Mouse (Mus musculus): ENCODE data around the gene Exosc9.
"Not testable (repeated sequence)": the region's sequence is repeated elsewhere in the genome, so short reads cannot be mapped to it uniquely, and the experiment has no call there.

Exosc9 gene

DNA sequence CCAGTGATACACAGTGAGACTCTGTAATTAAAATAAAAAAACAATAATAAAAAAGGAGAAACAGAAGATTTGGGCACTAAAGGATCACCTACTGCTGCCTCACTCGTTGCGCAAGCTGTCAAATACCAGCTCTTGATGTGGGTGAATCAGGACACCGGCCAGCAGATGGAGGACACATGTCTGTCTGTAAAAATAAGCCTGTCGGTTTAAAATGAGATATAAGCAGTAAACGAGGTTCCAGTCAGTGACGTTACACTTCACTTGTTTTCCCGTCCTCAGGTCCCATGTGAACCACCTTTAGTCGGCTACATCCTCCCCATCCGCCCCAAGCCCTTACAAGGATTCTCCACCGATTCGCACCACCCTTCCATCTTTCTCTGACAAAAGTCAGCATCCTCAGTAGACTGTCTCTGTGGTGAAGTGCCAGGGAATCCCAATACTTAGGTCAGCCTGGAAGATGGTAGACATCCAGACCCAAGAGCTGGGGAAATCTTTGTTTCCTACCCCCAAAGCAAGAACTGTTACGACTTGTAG lies 488 bp upstream of the Exosc9 start:
- no peak for DNase-seq (ENCODE audit: low read depth in 1 of 2, low spot score in 2 of 2)

DNA sequence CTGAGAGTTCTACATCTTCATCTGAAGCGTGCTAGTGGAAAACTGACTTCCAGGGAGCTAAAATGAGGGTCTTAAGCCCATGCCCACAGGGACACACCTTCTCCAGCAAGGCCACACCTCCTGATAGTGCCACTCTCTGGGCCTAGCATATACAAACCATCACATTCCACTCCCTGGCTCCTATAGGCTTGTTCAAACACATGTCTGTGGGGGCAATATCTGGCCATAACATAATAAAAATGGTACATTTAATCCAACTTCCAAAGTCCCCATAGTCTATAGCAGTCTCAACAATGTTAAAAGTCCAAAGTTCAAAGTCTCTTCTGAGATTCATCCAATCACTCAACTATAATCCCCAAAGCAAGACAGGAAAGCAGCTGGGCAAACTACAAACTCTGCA lies 5.2 kb downstream of the Exosc9 start:
- DNase-seq (ENCODE audit: low read depth in 1 of 2, low spot score in 2 of 2), result no peak

DNA sequence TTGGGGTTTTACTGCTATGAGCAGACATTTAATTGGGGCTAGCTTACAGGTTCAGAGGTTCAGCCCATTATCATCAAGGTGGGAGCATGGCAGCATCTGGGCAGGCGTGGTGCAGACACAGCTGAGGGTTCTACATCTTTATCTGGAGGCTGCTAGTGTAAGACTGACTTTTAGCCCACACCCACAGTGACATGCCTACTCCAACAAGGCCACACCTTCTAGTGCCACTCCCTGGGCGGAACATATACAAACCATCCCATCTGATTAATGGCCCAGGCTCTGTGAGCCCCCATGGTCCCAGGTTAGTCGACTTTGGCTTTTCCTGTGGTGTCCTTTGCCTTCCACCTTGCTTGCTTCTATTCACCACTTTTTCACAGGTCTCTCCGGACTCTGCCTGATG lies 7.2 kb downstream of the Exosc9 start:
- DNase-seq (ENCODE audit: low read depth in 1 of 2, low spot score in 2 of 2), result no peak

DNA sequence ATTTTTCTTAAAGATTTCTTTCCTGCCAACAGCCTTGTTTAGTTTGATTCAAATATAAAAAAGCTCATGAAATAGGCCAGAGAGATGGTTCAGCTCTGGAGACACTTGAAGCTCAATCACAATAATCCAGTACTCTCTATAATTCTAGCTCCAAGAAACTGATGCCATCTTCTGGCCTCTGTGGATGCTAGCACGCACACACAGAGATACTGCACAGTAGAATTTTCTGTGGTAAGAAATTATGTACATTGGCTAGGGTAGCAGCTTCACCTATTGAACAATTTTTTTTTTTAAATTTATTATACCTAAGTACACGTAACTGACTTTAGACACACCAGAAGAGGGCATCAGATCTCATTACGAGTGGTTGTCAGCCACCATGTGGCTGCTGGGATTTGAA lies 11.3 kb downstream of the Exosc9 start:
- DNase-seq (ENCODE audit: low read depth in 1 of 2, low spot score in 2 of 2), result no peak

DNA sequence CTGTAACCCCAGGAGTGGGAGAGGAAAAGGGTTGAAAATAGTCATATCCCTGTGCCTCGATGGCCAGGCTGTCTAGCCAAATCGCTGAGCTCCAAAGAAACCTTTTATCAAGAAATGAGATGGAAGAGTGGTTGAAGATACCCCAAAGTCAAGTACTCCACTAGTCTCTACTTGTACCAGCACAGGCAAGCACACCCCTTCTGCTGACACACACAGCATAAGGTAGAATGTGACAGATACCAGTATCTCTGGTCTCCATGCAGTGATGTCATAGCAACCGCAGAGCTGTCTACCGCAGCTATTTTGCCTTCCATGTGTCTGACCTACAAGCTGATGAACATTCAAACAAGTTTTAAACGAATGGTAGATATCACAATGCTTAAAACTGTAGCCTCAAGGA lies 17.4 kb downstream of the Exosc9 start:
- no peak for DNase-seq (ENCODE audit: low read depth in 1 of 2, low spot score in 2 of 2)

DNA sequence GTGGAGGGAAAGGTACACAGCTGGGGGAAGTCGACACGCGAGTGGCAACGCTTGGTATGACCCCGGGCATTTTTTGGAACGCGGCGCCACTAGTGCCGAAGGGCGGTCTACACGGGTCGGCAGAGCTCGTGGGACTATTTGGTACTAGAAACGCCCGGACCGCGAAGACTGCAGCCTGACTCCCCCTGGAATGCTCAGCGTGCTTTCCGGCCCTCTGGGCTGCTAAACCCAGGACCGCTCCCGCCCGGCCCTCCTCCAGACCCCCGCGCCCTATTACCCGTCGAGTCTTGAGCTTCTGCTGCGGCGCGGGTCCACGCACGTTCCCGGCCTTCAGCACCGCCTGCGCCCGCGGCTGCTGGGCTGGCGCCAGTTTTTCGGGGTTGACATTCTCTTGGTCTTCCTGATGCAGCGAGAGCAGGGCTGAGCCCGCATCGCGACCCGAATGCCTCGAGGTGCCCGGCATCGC lies 19.0 kb downstream of the Exosc9 start:
- DNase-seq (ENCODE audit: low read depth in 1 of 2, low spot score in 2 of 2), result no peak

DNA sequence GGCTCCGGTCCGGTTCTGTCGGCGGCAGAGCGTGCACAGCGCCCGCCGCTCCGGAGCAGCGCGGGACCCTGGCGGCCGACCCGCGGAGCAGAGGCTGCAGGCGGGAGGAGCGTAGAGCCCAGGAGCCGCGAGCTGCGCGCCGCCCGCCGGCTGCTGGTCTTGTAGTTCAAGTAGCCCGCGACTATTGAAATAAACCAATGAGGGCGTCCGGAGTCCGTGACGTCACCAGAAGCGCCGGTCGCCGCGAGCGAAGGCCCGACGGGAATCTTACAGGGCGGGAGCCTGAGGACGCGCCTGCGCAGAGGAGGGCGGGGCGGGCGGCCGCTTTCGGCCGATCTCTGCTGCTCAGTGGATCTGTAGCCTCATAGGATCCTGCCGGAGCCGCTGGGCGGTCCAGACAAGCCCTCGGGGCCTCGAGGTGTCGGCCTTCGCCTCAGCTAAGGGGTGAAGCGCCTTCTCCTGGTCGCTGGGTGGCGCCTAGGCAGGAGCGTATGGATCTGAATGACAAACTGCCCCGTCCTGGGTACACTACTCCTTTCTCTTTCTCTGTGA lies 19.5 kb downstream of the Exosc9 start, which contains the start of gene Ccna2:
Gene Ccna2 (minus strand): TSS at position 324 of the 552 bp plus-strand sequence.
- peak; percentile 96 for DNase-seq (ENCODE audit: low read depth in 1 of 2, low spot score in 2 of 2)

DNA sequence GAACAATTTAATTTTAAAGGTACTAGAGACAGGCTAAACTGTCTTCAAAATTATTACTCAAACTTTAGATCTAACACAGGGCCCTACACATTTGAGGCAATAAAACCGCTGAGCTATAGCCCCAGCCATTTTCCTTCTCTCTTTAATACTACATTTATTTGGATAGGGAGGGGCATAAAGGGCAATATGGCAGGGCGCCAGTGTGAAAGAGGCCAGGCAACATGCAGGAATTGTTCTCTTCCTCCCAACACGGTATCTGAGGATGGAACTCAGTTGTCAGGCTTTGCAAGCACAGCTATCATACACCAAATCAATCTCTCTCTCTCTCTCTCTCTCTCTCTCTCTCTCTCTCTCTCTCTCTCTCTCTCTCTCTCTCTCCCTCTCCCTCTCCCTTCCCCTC lies 46.4 kb downstream of the Exosc9 start:
- no peak for DNase-seq (ENCODE audit: low read depth in 1 of 2, low spot score in 2 of 2)

DNA sequence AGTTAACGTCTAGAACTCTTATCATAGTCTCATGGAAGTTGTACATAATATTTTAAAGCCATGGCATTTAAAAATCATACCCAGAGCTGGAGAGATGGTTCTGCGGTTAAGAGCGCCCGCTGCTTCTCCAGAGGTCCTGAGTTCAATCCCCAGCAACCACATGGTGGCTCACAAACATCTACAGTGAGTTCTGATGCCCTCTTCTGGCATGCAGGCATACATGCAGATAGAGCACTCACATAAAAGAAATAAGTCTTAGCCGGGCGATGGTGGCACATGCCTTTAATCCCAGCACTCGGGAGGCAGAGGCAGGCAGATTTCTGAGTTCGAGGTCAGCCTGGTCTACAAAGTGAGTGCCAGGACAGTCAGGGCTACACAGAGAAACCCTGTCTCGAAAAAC lies 47.4 kb downstream of the Exosc9 start:
- DNase-seq (ENCODE audit: low read depth in 1 of 2, low spot score in 2 of 2), result not testable (repeated sequence)

DNA sequence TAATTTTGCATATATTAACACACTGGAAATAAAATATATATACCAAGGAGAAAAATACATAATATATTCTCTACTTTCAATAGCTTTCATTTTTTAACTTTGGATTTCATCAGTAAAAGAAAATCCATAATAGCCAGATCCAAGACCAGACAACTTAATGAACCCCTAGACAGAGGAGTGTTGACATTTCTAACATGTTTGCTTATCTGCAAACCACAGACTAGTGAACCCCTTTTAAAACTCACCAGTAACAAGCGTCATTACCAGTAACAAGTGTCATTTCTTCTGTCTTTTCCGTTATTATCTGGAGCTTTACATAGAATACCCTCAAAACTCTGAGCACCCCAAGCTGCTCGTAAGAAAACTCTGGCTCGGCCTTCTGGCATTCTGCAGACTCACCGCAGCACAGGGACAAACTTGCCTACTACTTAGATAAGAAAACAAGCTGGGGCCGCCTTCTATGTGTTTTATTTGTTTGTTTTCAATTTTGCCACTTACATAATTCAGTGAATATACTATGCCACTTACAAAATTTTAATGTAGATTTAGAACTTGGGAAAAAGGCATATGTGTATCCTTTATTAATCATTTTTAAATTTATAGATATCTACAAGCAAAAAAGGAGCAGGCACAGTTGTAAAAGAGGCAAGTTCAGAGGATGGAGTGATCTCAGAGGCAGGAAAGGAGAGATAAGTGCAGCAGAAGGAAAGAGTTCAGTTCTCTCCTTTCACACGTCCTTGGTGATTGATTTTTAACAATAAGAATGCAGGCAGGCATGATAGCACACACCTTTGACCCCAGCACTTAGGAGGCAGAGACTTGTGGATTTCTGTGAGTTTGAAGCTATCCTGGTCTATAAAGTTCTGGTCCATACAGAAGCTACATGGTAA lies 53.7 kb downstream of the Exosc9 start:
- DNase-seq (ENCODE audit: low read depth in 1 of 2, low spot score in 2 of 2), result no peak

DNA sequence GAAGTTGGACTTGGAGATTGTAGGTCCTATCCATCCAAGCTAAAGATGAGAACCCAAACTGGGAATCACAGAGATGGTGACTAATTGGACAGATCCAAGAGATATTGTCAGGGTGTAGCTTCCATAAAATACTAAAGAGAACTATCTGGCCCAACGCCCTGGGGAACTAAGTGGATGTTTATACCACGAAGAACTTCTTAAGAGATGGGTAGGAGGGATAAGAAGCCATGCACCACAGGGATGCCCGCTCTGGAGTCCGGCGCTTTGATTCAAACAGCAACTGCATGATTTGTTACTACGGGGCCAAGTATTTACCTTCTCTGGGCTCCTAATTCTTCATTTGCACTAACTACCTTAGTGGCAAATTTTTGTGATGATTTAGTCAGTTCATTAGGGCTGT lies 60.3 kb downstream of the Exosc9 start:
- DNase-seq (ENCODE audit: low read depth in 1 of 2, low spot score in 2 of 2), result no peak

DNA sequence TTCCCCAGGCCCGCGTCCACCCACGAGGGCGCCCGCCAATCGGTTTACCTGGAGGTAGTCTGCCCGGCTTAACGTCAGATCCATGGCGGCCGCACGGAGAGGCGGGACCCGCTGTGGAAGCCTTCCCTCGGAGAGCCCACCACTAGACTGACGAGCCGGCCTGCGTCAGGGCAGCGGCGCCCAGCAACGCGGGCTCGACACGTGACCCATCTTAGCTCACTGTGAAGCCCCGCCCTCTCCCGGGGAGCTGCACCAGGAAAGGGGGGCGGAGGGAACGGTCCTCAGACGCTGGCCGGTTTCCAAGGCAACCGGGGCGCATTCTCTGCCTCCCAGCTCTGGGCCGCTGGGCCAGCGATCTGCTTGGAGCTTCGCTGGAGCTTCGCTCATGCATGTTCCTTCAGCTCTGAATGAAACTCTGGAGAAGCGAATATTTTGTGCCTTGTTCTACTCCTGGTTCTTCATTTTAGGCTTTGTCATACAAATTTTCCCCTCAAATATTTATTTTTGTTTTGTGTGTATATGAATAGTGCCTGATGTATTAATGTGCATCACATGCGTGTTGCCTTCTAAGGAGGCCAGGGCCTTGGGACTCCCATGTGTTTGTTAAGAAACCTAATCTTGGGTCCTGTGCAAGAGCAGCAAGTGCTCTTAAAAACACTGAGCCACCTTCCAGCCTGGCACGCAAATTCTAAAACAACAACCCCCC lies 60.9 kb downstream of the Exosc9 start, which contains the start of gene Bbs7:
Gene Bbs7 (minus strand): TSS at position 276 of the 706 bp plus-strand sequence.
- peak; percentile 32 to 39 for DNase-seq (ENCODE audit: low read depth in 1 of 2, low spot score in 2 of 2)

DNA sequence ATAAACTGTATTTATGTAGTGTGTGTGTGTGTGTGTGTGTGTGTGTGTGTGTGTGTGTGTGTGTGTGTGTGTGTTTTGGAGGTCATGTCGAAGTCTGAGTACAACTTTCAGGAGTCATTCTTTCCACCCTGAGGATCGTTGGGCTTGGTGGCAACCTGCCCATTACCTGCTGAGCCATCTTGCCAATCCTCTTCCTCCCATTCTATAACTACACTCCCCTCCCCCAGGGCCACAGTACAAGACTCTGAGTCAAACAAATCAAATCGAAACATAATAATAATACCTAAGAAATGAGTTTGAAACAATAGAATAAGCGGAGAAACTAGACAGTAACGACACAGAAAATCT lies 61.5 kb downstream of the Exosc9 start:
- DNase-seq (ENCODE audit: low read depth in 1 of 2, low spot score in 2 of 2), result no peak

Measured in monocyte, adult 2 months (primary cell).